Mouse (Mus musculus) bone marrow macrophage, adult 2 months (primary cell): ENCODE measurements around the gene Osbpl10.

ENCODE experiments used
- CTCF ChIP-seq: IDR thresholded peaks from 2 replicates; pipeline ENCODE4 v1.5.1; 2012; ENCODE audit warnings: low read depth, mild to moderate bottlenecking, low read length, moderate library complexity
- POLR2A ChIP-seq: IDR thresholded peaks from 2 replicates; pipeline ENCODE4 v1.6.1; 2012; ENCODE audit warnings: mild to moderate bottlenecking, low read depth, low read length, borderline replicate concordance

- TF ChIP-seq CTCF (no peak), POLR2A (no peak)
Observed at GRCm38 (mm10) chr9:114964093-114964492, 14.3 kb upstream of the Osbpl10 start.
